Mouse (Mus musculus) cortical plate, adult 2 months (tissue): ENCODE data around the gene Zfp423.

Experiments used
- CTCF ChIP-seq: fragments of 200-500 bp; IDR thresholded peaks from 2 replicates; pipeline ENCODE4 v1.5.1; 2011; ENCODE audit warnings: mild to moderate bottlenecking, control low read depth, low read length; ENCODE audit not compliant: insufficient read depth; ENCODE audit errors: extremely low read depth
- POLR2A ChIP-seq: fragments of 200-500 bp; IDR thresholded peaks from 2 replicates; pipeline ENCODE4 v1.6.1; 2011; ENCODE audit warnings: mild to moderate bottlenecking, low read length, control low read depth; ENCODE audit not compliant: insufficient read depth; ENCODE audit errors: extremely low read depth

DNA sequence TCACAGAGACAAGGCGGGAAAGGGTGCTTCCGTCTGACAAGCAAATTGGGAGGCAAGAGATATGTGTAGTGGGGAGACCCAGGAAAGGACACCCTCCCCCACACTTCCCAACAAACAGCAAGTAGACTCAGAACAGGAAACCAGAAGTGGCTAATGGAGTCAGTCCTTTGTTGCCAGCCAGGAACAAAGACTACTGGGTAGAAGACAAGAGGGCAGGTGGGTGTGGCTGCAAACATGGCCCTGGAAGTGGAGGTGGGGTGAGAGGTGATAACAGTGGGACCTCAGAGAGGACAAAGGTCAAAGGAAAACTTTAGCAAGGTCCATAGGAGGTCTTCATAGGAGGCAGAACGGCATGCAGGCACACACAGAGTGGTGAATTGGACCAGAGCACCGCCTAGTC lies 265.7 kb downstream of the Zfp423 start:
- TF ChIP-seq CTCF, result no peak
- no peak for TF ChIP-seq POLR2A
